Mouse (Mus musculus) C2C12 (cell line): ENCODE measurements around the gene Olfr455.

Source experiments
- CEBPB ChIP-seq: IDR thresholded peaks from one replicate; pipeline ENCODE4 v1.6.1; 2011; ENCODE audit warnings: low read depth, mild to moderate bottlenecking, control low read depth, moderate library complexity
- FOSL1 ChIP-seq: IDR thresholded peaks from one replicate; pipeline ENCODE4 v1.8.0; 2011; ENCODE audit warnings: mild to moderate bottlenecking, low read length; ENCODE audit not compliant: poor library complexity, insufficient read depth, severe bottlenecking

DNA sequence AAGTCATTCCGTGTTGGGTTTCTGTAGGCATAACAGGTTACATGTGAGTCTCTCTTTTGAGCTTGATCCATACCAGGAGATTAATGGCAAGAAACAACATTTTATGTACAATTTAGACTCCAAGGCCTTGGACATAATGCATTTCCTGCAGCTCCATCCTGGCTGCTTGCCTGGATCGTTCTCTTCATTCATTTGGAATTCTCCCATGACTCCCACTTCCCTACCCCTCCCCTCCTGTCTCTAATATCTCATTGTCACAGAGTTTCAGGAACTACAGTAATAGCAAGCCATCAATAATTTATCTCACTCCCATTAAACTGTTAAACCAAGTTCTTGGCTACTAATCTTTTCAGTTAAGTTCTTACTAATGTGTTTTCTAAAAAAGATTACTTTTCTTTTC, 43.9 kb downstream of the Olfr455 start:
- TF ChIP-seq CEBPB (no peak), FOSL1 (no peak)
